Mouse (Mus musculus): Measurements from ENCODE around the gene Tecpr1.

Gene Tecpr1

DNA sequence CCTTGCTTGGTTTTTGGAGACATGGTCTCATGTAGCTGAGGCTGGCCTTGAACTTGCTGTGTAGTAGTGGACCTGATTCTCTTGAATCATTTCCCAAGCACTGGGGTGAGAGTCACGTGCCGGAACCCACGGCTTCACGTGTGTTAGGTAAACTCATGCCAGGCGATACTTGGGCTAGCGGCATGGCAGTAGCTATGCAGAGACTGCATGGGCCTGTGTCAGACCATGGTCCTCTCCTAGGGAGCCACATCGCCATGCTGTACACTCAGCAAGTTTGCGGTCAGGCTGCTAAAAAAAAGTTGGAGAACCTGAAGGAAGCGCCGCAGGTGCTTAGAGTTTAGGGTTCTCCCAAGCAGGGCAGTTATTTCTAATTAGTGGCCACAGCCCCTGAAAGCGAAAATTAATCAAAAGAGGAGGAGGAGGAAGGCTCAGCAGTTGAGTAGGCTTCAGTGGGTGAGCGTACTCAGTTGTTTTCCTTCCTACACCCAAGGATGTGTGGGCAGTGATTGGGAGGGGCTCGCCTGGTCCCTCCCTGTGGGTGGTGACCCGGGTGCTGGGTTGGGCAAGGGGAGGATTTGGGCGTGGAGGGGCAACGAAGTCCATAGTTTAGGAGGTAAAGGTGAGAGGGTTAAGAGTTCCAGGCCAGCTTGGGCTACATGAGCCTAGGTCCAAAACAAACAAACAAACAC is 30.9 kb upstream of the Tecpr1 start:
- intact Hi-C loops (cut with DNase I), result loop anchor here (2.0 kb wide), 1 partner anchor 29 kb away; no protein-coding TSS in a partner anchor

GRCm38 (mm10) chr5:144253212-144253611 is 29.8 kb upstream of the Tecpr1 start:
- intact Hi-C loops (cut with DNase I), result no loop called here

GRCm38 (mm10) chr5:144251876-144252577 is 28.6 kb upstream of the Tecpr1 start:
- intact Hi-C loops (cut with DNase I), result no loop called here

DNA sequence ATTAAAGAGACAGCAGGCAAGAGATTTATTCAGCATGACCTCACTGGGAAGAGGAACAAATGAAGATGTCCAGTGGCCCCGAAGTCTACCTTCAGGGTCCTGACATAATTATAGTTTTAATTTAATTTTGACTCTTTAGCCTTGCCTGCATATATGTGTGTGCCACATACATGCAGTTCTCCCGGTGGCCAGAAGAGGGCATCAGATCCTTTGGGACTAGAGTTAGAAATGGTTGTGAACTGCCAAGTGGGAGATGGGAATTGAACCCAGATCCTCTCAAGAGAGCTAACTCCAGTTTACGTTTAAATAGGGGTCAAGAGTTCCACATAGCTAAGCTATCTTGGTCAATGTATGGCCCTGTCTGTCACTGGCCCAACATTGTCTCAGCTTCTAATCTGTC is 26.5 kb upstream of the Tecpr1 start:
- intact Hi-C loops (cut with DNase I), result no loop called here

DNA sequence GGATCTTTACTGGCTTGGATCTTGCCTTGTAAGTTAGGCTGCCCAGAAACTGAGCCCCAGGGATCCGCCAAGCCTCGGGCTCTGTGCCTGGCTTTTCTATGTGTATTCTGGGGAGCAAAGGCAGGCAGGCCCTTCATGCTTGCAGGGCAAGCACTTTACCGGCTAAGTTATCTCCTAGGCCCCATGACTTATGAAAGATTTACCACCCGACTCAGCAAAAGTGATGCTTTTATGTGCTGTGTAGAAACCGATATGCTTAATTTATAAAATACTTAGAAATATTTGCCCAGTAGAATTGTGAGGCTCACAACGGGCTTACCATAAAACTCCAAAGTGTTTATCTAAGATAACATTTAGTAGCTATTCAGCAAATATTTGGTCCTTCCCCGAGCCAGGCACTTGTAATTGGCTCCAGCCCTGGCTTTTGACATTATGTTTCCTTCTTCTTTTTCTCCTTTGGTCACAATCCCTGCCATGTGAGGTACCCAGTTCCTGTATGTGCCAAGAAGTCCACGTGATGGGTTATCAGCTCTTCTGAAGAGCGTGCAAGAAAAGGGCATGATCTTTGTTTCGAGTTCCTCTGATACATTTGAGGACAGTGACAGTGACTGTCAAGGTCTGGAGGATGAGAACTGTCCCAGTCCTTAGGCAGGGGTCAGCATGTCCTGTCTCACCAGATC is 24.6 kb upstream of the Tecpr1 start:
- intact Hi-C loops (cut with DNase I), result no loop called here

DNA sequence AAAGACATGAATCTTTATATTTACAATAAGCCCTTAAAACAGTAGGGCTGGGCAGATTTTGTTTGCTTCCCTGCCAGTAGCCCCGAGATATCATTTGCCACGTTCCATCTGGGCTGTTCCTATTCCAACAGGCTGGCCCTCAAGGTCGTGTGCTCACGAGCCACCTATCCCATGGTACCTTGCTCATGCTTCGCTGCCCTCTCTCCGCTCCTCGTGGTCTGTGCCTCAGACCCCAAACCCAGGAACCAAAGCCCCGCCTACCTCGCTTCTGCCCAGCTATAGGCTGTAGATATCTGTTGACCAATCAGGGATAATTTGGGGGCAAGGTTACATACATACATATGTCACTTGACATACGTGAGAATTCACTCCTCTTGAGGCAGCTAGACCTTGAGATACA is 23.9 kb upstream of the Tecpr1 start:
- intact Hi-C loops (cut with DNase I), result no loop called here

DNA sequence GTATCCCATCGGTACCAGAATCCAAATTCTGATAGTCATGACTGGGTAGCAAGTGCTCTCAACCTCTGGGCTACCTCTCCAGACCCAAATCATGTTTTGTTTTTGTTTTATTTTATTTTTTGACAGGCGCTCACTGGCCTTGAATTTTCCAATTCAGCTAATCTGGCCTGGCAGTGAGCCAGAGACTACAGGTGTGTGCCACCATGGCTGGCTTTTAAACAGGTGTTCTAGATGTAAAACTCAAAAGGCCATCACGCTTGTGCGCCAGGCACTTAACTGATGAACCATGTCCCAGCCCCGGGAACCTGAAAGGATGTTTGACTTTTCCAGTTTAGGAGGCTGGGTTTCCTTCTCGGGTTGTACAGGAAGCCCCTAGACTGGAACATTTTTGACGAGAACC is 23.3 kb upstream of the Tecpr1 start:
- intact Hi-C loops (cut with DNase I), result no loop called here

- intact Hi-C loops (cut with DNase I), result no loop called here
Observed at GRCm38 (mm10) chr5:144245592-144245991, 22.2 kb upstream of the Tecpr1 start.

GRCm38 (mm10) chr5:144243901-144244487 is 20.6 kb upstream of the Tecpr1 start, which contains the start of gene Bri3:
Gene Bri3 (plus strand): TSS chr5:144244437.
- intact Hi-C loops (cut with DNase I), result no loop called here

GRCm38 (mm10) chr5:144238969-144239368 is 15.6 kb upstream of the Tecpr1 start:
- intact Hi-C loops (cut with DNase I), result loop anchor here (10.0 kb wide), 1 partner anchor 496 kb away; no protein-coding TSS in a partner anchor

DNA sequence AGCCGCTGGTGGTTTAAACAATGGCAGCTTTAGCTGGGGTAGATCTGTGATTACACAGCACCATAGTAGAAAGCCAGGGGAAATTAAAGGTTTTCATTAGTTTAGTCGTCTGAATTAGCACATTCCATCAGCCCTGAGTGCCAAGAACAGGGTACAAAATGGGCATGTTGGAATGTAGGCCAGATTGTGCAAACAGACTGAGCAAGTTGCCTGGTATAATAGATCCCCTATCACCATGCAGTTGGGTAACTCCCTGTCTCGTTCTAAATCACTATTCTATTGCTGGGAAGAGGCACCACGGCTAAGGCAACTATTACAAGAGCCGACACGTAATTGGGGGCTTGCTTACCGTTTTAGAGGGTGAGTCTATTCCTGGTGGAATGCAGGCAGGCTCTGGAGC is 11.3 kb upstream of the Tecpr1 start:
- intact Hi-C loops (cut with DNase I), result loop anchor here (10.0 kb wide), 1 partner anchor 500 kb away; no protein-coding TSS in a partner anchor

- intact Hi-C loops (cut with DNase I), result loop anchor here (10.0 kb wide), 1 partner anchor 501 kb away; no protein-coding TSS in a partner anchor
Observed at GRCm38 (mm10) chr5:144234222-144234621, 10.8 kb upstream of the Tecpr1 start.

GRCm38 (mm10) chr5:144232531-144232930 is 9.1 kb upstream of the Tecpr1 start:
- intact Hi-C loops (cut with DNase I), result loop anchor here (10.0 kb wide), 1 partner anchor 502 kb away; no protein-coding TSS in a partner anchor

DNA sequence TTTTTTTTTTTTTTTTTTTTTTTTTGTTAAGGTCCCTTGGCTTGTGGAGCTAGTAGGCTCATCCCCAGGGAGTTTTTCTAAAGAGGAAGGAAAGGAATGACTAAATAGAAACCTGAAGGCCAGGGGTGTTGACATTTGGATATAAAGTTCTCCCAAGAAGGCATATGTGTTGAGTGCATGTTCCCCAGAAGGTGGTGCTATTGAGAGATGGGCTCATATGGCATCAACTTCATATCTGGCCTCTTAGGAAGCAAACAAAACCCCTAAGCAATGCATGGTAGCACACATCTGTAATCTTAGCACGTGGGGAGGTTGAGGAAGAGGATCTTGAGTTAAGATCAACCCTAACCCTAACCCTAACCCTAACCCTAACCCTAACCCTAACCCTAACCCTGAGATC is 8.0 kb upstream of the Tecpr1 start:
- intact Hi-C loops (cut with DNase I), result loop anchor here (10.0 kb wide), 1 partner anchor 503 kb away; no protein-coding TSS in a partner anchor

GRCm38 (mm10) chr5:144230216-144230615 is 6.8 kb upstream of the Tecpr1 start:
- intact Hi-C loops (cut with DNase I), result loop anchor here (10.0 kb wide), 1 partner anchor 505 kb away; no protein-coding TSS in a partner anchor

- intact Hi-C loops (cut with DNase I), result no loop called here
Observed at GRCm38 (mm10) chr5:144226220-144226619, 2.8 kb upstream of the Tecpr1 start.

DNA sequence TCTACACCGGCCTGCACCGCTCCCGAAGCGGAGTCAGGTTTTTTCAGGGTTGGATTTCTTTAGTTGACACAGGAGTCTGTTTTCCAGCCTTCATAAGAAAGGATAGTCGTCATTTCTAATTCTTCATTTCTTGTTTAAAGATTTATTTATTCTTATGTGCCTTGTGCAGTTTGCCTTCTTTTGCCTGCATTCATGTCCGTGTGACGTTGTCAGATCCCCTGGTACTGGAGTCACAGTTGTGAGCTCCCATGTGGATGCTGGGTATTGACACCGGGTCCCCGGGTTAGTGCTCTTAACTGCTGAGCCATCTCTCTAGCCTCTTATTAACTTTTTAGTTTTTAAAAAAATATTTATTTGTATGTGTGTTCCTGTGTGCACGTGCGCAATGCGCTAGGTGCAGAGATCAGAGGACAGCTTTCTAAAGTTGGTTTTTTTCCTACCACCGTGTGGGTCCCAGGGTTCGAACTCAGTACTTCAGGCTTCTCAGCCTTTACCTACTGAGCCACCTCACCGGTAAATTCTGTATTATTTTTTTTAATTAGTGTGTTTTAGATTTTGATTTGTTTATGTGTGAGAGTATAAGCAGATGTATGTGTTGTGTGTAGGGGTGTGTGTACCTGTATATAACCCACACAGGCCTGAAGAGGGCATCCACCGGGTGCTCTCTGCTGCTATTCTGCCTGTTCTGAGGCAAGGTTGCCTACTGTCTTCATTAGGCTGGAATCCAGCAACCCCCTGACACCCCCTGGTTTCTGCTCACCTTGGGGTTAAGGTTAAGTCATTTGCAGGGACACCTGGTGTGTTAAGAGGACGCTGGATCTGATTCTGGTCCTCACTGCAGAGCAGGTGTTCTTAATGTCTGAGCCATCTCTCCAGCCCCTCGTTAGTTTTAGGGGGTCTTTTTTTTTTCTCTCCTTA is 743 bp upstream of the Tecpr1 start:
- intact Hi-C loops (cut with DNase I), result loop anchor here (2.0 kb wide), 1 partner anchor 31 kb away; no protein-coding TSS in a partner anchor

DNA sequence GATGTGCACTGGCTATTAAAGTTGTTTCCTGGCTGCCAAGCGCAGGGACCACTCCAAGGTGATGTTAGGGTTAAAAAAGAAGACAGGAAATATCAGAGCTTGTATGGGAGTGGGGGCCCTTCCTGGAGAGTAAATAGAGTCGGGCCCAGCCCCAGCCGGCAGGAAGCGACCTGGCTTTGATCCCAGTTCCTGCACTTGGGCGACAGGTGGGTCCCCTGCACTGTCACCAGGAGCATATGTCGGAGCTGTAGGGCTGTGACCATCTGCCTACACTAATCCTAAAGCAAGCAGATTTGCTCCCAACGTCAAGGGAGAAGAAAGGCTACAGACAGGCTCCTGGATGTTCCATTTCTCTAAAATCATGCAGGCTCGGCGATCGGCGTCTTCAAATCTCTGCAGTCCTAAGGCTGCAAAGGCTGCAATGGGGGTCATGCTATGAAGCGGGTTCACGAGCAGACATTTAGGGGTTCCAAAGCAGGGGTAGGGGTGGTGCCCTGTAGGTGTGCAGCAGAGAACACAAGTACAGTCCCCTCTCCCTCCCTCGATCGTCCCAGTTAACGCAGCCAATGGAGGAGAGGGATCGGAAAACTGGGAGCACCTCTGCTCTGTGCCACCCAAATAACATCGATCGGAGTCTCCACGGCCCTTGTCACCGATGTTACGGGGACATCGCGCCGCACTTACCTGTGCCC is 458 bp downstream of the Tecpr1 start:
- intact Hi-C loops (cut with DNase I), result no loop called here

DNA sequence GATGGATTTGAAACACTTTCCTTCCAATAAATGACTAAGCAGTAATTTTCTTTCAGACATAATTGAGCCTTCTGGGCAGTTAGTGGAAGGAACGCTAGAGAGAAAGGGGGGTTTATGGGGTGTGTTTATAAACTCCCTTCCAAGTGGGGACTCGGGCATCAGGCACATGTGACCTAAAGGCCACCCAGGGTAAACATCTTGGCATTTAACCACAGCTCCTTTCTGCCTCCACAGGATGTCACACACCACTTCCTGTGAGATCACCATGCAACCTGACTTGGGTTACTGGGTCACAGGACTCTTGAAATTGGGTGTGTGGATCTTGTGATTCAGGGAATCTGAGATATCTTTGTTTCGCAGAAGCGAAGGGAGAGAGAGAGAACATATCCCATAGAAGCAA is 2.1 kb downstream of the Tecpr1 start:
- intact Hi-C loops (cut with DNase I), result no loop called here

GRCm38 (mm10) chr5:144219936-144220335 is 3.5 kb downstream of the Tecpr1 start:
- intact Hi-C loops (cut with DNase I), result no loop called here

All from adrenal gland (tissue).